Mouse (Mus musculus) testis, adult 2 months (tissue): ENCODE results near the gene Gm4894. TPM values are rescaled to one million over a fixed set of nuclear protein-coding genes. Genes with fewer than 3 reads are reported as not detected.

Experiments used
- H3K27ac ChIP-seq: fragments of 200-500 bp; 2 replicates; pipeline ENCODE4 v1.5.1; 2012; ENCODE audit warnings: low read depth, low read length; ENCODE audit not compliant: control insufficient read depth, insufficient read depth
- H3K27me3 ChIP-seq: fragments of 200-500 bp; 2 replicates; pipeline ENCODE4 v1.6.1; 2012; ENCODE audit warnings: mild to moderate bottlenecking, low read length, moderate library complexity; ENCODE audit not compliant: control insufficient read depth, insufficient read depth
- H3K36me3 ChIP-seq: fragments of 200-500 bp; 2 replicates; pipeline ENCODE4 v1.6.1; 2012; ENCODE audit warnings: mild to moderate bottlenecking, low read length; ENCODE audit not compliant: control insufficient read depth, insufficient read depth
- H3K4me1 ChIP-seq: fragments of 200-500 bp; 2 replicates; pipeline ENCODE4 v1.6.1; 2012; ENCODE audit warnings: low read length; ENCODE audit not compliant: control insufficient read depth, insufficient read depth
- H3K4me3 ChIP-seq: fragments of 200-500 bp; 2 replicates; pipeline ENCODE4 v1.5.1; 2012; ENCODE audit warnings: low read depth, mild to moderate bottlenecking, low read length, moderate library complexity, mixed read lengths; ENCODE audit not compliant: control insufficient read depth
- CTCF ChIP-seq: fragments of 200-500 bp; IDR thresholded peaks from 2 replicates; pipeline ENCODE4 v1.5.1; 2012; ENCODE audit warnings: low read depth, mild to moderate bottlenecking, inconsistent platforms, low read length, moderate library complexity; ENCODE audit not compliant: control insufficient read depth, insufficient read depth, insufficient replicate concordance
- POLR2A ChIP-seq: fragments of 200-500 bp; IDR thresholded peaks from 2 replicates; pipeline ENCODE4 v1.6.1; 2012; ENCODE audit warnings: low read depth, mild to moderate bottlenecking, inconsistent platforms, low read length, moderate library complexity; ENCODE audit not compliant: control insufficient read depth
- polyA plus RNA-seq: library from polyadenylated mRNA; depleted of rRNA; stranded (reverse); fragments of >200 nt; gene quantifications from 2 replicates; pipeline ENCODE4 v1.2.3, GENCODE M21; 2012; rRNA removed

Gm4894 gene
- not detected in 2 replicates for polyA plus RNA-seq

DNA sequence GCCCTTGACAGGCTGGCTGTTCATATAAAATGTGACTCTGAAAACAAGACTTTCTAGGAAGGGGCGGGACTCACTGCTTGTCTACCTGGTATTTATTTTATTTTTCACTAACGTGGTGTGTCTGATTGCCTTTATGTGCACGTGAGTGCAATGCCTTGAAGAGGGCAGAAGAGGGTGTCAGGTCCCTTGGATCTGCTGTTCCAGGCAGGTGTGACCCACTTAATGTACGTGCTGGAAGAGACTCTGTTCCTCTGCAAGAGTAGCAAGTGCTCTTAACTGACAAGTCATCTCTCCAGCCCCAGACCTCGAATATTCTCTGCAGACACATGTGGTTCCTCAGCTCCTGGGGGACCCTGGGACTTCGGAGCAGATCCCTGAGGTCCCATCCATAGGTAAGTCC is at the start of gene Gm4894:
Gene Gm4894, plus strand, starts transcription at position 301 of the 400 bp plus-strand sequence.
- no peak for TF ChIP-seq CTCF
- no peak for TF ChIP-seq POLR2A
- no peaks in the 10 kb centered on the region for H3K27me3 ChIP-seq
- peaks cover 4% of the 10 kb centered on the region for H3K4me1 ChIP-seq
- H3K4me3 ChIP-seq: no peak within 1 kb of the TSS
- H3K36me3 ChIP-seq: no peaks in the 10 kb centered on the region
- no peak within 1 kb of the TSS for H3K27ac ChIP-seq

DNA sequence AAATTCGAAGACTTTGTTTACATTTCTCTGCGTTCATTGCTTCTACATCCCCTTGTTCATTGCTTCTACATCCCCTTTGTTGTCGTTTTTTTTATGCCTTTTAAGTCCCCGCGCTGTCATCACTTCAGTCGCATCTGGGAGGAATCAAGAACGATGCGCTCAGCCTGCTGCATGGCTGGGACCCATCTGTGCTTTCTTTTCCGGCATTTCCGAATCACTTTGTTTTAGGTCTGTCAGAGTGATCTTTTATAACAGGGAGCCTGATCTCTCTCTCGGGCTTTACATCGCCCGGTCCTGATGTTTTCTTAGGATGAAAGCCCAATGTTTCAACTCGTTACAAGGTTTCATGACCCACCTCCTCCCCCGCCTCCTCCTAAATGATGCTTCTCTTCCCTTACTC is 44.0 kb upstream of the Gm4894 start:
- TF ChIP-seq POLR2A (no peak), CTCF (no peak)
- H3K36me3 ChIP-seq: no peaks in the 10 kb centered on the region
- no peaks in the 10 kb centered on the region for H3K27me3 ChIP-seq
- no peak overlapping the region for H3K4me3 ChIP-seq
- H3K27ac ChIP-seq: no peak overlapping the region
- no peaks in the 10 kb centered on the region for H3K4me1 ChIP-seq

DNA sequence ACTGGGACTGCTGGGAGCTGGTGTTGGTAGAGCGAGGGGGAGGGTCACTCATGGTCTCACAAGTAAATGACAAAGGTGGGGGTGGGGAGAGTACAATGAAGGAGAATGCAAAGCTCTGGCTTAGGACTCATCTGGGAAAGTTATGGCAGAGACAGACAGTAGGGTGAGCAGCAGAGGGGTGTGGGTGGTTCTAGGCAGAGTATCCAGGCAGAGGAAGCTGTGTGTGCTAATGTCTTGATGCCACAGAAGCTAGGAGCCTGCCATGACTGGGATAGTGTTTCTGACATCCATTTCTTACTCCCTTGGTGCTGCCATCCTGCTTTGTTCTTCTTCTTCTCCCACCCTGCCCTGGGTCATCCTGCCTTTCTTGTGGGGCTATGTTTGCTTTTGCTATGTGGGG is 38.8 kb upstream of the Gm4894 start:
- H3K27me3 ChIP-seq: no peaks in the 10 kb centered on the region
- no peaks in the 10 kb centered on the region for H3K36me3 ChIP-seq
- no peak overlapping the region for H3K27ac ChIP-seq
- TF ChIP-seq POLR2A: no peak
- H3K4me1 ChIP-seq: no peaks in the 10 kb centered on the region
- H3K4me3 ChIP-seq: no peak overlapping the region

DNA sequence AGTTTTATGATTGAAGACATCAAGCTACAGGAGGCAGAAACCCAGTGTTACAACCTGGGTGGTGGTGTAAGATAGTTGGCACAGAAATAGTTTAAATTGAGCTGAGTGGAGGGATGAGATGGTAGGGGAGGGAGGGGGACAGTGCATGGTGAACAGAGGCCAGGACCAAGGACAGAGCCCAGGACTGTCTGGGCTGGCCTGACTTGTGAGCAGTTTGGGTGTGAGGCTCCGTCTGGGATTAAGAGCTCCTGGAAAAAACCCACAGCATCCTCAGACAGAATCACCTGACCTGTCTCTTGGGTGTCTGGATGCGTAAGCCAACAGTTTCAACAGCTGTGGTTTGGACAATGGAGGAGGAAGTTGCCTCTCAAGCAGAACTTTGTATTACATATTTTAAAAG is 35.6 kb upstream of the Gm4894 start:
- Histone ChIP-seq H3K4me1 (no peaks in the 10 kb centered on the region), H3K27ac (no peak overlapping the region), H3K4me3 (no peak overlapping the region), H3K27me3 (no peaks in the 10 kb centered on the region), H3K36me3 (no peaks in the 10 kb centered on the region)
- TF ChIP-seq CTCF (no peak), POLR2A (no peak)

DNA sequence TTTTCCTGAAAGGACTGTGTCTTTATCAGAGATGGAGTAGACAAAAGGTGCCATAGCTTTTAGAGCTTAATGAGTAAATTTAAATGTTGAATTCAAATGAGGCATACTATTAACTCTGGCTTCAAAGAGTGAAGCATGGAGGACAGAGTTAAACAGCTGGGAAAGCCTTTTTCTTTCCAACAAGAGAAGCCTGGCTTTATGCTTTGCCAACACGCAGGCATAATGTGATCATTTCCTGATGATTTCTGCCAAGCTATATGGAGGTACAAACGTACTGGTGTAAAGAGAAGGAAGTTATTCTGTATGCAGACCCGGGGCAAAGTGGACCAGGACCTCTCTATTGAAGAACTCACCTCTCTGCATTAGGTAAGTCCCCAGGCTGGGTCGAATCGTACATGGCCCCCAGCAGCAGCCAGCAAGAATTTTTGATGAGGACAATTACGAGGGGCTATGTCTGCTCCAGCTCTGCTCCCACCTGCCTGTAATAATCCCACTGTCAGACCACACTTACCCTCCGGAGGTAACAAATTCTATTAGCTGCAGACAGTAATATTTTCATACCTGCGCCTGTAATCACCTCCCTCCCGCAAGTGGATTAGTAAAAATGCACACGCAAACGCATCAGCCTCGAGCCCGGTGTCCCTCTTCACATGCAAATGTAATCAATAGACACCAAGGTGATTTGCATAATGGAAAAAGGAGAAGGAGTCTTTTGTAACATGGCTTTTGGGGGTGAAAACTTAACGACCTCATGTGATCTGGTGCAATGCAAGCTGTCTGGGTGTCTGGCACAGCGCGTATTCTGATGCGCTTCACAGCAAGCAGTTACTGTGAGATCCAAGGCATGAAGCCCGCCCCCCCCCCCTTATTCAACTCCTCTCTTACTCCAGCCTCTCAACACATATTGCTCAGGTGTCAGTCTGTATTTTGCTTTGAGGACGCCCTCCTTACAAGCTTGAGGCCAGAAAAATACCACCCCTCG is 32.4 kb upstream of the Gm4894 start:
- H3K36me3 ChIP-seq: no peaks in the 10 kb centered on the region
- H3K4me1 ChIP-seq: no peaks in the 10 kb centered on the region
- H3K27me3 ChIP-seq: no peaks in the 10 kb centered on the region
- no peak overlapping the region for H3K27ac ChIP-seq
- H3K4me3 ChIP-seq: no peak overlapping the region
- TF ChIP-seq CTCF: no peak
- no peak for TF ChIP-seq POLR2A

DNA sequence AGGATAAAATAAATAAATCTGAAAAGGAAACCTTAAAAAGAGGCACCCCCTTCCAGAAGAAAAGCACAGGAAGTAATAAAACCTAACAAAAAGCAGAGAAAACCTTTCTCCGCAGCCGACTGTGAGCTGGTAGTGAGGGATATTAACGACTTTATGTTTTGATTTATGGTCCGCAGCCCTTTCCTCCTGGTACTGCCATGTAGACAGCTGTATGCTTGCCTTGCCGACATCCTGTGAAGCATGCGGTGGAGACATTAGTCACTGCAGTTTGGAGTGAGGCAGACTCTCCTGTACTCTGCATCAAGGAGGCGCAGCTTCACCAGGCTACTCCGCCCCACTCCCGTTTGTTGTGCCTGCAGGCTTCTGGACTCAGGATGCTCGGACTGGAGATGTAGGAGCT is 25.8 kb upstream of the Gm4894 start:
- no peak for TF ChIP-seq CTCF
- no peak for TF ChIP-seq POLR2A
- Histone ChIP-seq H3K4me3 (no peak overlapping the region), H3K27me3 (no peaks in the 10 kb centered on the region), H3K36me3 (no peaks in the 10 kb centered on the region), H3K4me1 (peaks cover 5% of the 10 kb centered on the region; the same call in 1 of the 2 replicates), H3K27ac (no peak overlapping the region)

DNA sequence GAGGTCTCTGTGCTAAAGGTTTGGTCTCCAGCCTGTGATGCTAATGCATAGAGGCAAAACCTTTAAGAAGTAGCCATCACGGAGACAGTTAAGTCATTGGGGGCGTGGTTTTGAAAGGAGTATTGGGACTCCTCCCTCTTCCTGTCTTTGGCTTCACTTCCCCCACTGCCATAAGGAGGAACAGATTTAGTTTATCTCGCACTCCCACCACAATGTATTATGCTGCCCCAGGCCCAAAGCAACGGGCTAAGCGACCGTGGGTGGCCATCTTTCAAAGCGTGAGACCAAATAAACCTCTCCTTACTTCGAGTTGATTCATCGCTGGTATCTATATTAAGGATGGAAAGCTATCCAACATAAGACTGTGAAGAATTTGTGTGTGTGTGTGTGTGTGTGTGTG is 22.9 kb upstream of the Gm4894 start:
- H3K36me3 ChIP-seq: no peaks in the 10 kb centered on the region
- H3K4me3 ChIP-seq: peak overlapping the region; percentile 65
- TF ChIP-seq POLR2A: no peak
- TF ChIP-seq CTCF: no peak

More for the DNA sequence above, 22.9 kb upstream of the Gm4894 start:
- Histone ChIP-seq H3K4me1 (peaks cover 5% of the 10 kb centered on the region; the same call in 1 of the 2 replicates), H3K27me3 (no peaks in the 10 kb centered on the region), H3K27ac (no peak overlapping the region)
